Mouse (Mus musculus) myocyte (in vitro differentiated cells): ENCODE measurements around the gene Tenm2.

Experiments used
- CEBPB ChIP-seq: IDR thresholded peaks from 2 replicates; pipeline ENCODE4 v1.6.1; 2011; ENCODE audit warnings: mild to moderate bottlenecking, moderate library complexity; ENCODE audit not compliant: poor library complexity, insufficient read depth, severe bottlenecking
- E2F4 ChIP-seq: IDR thresholded peaks from one replicate; pipeline ENCODE4 v1.6.1; 2011; ENCODE audit warnings: mild to moderate bottlenecking, control low read depth, moderate library complexity; ENCODE audit not compliant: insufficient read depth
- MAX ChIP-seq: IDR thresholded peaks from one replicate; pipeline ENCODE4 v1.6.1; 2011; ENCODE audit warnings: low read depth, mild to moderate bottlenecking, control low read depth
- MYOD1 ChIP-seq, 3 experiments: IDR thresholded peaks; one replicate each; pipeline ENCODE4 v1.6.1; 2011; ENCODE audit warnings: control low read depth in 2 of 3, low read depth in 2 of 3, mild to moderate bottlenecking in 2 of 3, moderate library complexity in 1 of 3; ENCODE audit not compliant: insufficient read length in 2 of 3, control insufficient read depth in 1 of 3
- MYOG ChIP-seq, 3 experiments: IDR thresholded peaks; one replicate each; pipeline ENCODE4 v1.6.1; 2011; ENCODE audit warnings: control low read depth in 2 of 3, low read depth in 2 of 3, mild to moderate bottlenecking in 2 of 3; ENCODE audit not compliant: insufficient read length in 2 of 3, control insufficient read depth in 1 of 3, insufficient read depth in 1 of 3
- POLR2A ChIP-seq: IDR thresholded peaks from one replicate; pipeline ENCODE4 v1.6.1; 2011; ENCODE audit warnings: low read depth, mild to moderate bottlenecking, control low read depth, moderate library complexity; ENCODE audit not compliant: insufficient read length
- POLR2AphosphoS2 ChIP-seq: IDR thresholded peaks from one replicate; pipeline ENCODE4 v1.6.1; 2011; ENCODE audit warnings: low read depth, control low read depth; ENCODE audit not compliant: insufficient read length
- REST ChIP-seq: IDR thresholded peaks from one replicate; pipeline ENCODE4 v1.6.1; 2011; ENCODE audit warnings: mild to moderate bottlenecking, control low read depth, moderate library complexity; ENCODE audit not compliant: insufficient read depth, insufficient read length
- SRF ChIP-seq: IDR thresholded peaks from one replicate; pipeline ENCODE4 v1.6.1; 2011; ENCODE audit warnings: low read depth; ENCODE audit not compliant: control insufficient read depth, insufficient read length
- TCF12 ChIP-seq: IDR thresholded peaks from one replicate; pipeline ENCODE4 v1.6.1; 2011; ENCODE audit warnings: mild to moderate bottlenecking, control low read depth; ENCODE audit not compliant: poor library complexity, insufficient read depth, severe bottlenecking
- TCF3 ChIP-seq: IDR thresholded peaks from one replicate; pipeline ENCODE4 v1.6.1; 2011; ENCODE audit warnings: low read depth, control low read depth; ENCODE audit not compliant: insufficient read length
- USF1 ChIP-seq: IDR thresholded peaks from one replicate; pipeline ENCODE4 v1.6.1; 2011; ENCODE audit warnings: low read depth, mild to moderate bottlenecking, control low read depth, moderate library complexity

GRCm38 (mm10) chr11:36302096-36302495 lies 933.7 kb downstream of the Tenm2 start:
- no peak for TF ChIP-seq CEBPB
- no peak for TF ChIP-seq POLR2A
- TF ChIP-seq E2F4 = no peak
- no peak for TF ChIP-seq TCF12
- no peak for TF ChIP-seq REST
- TF ChIP-seq MAX = no peak
- no peak for TF ChIP-seq USF1
- TF ChIP-seq TCF3 = no peak
- TF ChIP-seq MYOD1 (IDR thresholded peaks at IDR 0.05; ENCODE audit: control insufficient read depth in 1 of 3, insufficient read length in 2 of 3, low read depth in 2 of 3) = no peak
- TF ChIP-seq POLR2AphosphoS2 = no peak
- TF ChIP-seq MYOG (IDR thresholded peaks at IDR 0.05; ENCODE audit: control insufficient read depth in 1 of 3, insufficient read depth in 1 of 3, insufficient read length in 2 of 3, low read depth in 2 of 3) = no peak
- no peak for TF ChIP-seq SRF
